Mouse (Mus musculus): ENCODE results near the gene Gm28308.

Gm28308 gene

DNA sequence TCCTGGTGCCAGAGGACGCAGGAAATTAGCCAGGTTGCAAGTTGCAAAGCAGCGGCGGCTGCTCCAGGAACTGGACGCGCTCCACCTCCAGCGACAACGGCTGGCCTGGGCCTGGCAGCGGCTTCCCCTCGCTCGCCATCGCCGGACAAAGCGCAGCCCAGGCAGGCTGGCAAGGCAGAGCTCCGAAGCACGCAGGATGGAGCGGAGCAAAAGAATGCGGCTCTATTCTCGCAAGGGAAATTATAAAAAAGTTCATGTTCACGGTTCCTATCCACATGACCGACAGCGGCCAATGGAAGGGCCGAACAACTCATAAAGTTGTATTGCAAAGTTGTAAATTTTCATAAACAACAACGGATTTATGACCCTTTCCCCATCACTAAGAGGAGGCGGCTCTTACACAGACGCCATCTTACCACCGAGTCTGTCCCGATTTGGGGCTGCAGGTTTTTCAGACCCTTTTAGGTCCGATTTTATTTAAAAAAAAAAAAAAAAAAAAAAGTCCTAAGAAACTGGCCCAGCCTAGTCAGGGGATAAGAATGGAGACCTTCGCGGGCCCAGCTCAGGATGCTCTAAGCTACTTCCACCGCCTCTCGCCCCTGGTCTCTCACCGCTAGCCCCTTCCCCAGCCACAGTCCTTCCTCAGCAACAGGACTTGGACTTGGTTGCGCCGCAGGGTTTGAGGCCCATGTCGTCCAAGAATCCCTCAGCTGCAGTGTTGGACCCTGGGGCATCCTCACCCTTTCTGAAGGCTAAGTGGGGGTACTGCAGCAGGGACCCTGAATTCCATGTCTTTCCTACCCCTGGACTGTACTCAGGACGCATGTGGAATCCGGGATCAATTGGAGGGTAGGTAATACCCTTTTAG, at the start of gene Gm28308, which contains the start of gene Hoxa3:
Gm28308 (minus strand) TSS at position 221 of the 868 bp plus-strand sequence.
Hoxa3 (minus strand) TSS at position 218 of the 868 bp plus-strand sequence.
- no peak for DNase-seq

DNA sequence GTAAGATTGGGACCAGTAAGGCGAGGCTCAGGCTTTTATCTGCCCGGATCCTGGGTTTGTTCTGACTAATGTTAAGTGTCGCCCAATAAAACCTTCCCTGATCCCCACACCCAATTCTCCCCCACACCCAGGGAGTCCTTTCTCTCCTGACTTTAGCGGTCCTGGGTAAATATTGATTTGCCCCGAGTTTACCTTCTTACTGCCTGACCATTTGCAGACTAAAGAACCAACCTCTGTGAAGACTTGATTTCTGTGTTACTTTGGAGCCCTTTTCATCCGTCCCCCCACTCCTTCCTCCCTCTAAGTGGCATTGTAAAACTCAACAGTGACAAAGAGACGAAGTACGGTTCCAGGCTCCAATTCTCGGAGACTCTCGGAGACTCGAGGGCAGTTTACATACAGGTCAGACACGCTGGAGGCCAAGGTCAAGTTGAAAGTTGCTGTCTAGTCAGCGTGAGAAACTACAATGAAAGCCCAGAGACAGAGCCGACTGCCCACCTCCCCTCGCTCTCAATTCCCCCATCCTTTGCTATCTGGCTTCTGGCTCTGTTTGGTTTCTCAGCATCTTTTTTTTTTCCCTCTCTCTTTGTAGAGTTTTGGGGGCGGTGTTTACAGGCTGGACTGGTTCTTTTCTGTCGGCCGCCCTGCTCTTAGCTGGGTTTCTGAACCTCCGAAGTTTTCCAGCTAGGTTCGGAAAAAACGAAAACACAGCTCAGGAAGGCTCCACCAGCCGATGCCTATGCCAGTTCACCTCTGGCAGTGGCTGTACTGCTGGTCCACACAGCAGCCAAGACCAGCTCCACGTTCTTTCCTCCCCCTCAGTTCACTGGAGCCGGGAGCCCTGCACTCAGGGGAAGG, 49.6 kb upstream of the Gm28308 start:
- no peak for DNase-seq

DNA sequence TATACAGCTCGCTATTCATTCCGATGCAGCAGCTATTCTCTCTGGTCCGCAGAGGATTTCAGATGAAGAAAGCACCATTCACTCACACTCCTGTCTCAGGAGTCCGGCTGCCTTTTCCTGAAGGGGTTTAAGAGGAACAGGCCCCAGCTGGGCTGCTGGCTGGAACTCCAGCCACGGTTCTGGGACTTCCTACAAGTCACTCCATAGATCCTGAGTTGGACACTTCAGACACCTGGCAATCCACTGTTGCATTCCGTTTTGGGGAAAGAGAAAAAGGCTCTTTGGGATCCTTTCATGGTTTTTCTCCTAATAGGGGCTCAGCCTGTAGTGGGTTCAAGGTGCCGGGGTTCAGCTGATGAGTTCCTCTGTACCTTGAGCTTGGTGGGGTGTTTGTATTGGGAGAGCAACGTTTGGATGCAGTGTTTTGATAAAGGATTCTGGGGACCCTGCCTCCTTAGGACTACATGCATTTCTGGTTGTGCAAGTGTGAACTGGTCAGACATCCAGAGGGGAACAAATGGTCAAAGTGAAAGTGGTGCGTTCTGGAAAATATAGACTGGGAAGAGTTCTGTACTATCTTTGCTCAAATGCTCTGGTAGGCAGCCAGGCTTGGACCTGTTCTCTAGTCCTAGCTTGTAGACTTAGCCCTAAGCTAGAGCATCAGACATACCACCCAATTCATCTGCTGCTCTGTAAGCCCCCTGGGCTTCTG, 48.8 kb upstream of the Gm28308 start:
- DNase-seq = no peak

DNA sequence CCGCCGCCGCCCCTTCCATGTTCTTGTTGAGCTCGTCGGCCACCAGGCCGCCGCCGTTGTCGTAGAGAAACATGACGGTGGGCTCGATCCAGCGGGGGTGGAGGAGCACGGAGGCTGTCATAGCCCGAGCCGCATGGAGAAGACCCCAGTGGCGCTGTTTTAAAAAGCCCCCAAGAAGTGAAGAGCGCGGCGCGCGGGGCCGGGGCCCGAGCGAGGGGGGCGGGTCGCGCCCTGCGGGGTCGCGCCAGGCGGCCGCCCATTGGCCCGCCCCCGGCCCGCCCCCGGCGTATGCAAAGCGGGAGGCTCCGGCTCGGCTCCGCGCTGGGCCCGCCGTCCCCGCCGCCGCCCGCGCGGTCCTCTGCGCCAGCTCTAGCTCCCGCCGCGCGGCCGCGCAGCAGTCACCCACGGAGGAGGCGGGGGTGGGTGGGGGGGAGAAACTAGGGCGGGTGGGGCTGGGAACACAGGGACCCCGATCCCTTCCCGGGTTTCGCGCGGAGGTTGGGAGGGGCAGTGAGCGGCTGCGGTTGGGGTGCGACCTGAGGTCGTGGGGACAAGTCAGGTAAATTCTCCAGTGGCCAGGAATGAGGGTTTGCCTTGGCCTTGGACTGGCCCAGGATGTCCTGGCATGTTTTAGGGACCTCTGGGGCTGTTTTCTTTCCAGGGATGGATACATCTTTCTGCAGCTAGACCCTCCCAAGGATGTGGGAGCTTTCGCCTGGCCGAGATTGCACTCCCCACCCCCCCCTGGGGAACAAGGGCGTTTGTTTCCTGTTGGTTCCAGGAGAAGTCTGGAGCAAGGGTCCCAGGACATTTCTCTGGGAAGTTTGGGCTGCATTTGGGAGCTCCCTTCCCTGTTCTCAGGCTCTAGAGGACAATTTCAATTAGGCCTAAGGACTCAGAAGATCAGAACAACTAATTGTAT, 47.8 kb upstream of the Gm28308 start, which contains the start of gene Hoxa13:
Hoxa13 (minus strand) TSS at position 227 of the 922 bp plus-strand sequence.
- DNase-seq = no peak

DNA sequence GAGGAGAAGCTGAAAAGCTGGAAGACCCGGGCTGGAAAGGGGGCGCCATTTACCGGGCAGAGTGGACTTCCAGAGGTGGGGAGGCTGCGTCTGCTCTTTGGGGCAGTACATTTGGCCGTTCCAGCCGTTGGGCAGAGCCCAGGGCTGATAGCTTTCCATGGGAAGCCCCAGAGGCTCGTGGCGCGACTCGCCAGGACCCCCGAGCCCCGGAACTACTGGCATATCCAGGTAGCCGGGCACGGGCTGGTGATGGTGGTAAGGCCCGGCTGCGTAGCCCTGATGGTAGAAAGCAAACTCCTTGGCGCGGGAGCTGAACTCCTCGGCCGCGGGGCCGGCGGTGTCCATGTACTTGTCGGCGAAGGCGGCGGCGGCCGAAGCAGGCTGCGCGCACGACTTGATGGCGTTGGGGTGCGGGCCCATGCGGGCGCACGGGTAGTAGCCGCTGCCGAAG, 46.7 kb upstream of the Gm28308 start:
- no peak for DNase-seq

DNA sequence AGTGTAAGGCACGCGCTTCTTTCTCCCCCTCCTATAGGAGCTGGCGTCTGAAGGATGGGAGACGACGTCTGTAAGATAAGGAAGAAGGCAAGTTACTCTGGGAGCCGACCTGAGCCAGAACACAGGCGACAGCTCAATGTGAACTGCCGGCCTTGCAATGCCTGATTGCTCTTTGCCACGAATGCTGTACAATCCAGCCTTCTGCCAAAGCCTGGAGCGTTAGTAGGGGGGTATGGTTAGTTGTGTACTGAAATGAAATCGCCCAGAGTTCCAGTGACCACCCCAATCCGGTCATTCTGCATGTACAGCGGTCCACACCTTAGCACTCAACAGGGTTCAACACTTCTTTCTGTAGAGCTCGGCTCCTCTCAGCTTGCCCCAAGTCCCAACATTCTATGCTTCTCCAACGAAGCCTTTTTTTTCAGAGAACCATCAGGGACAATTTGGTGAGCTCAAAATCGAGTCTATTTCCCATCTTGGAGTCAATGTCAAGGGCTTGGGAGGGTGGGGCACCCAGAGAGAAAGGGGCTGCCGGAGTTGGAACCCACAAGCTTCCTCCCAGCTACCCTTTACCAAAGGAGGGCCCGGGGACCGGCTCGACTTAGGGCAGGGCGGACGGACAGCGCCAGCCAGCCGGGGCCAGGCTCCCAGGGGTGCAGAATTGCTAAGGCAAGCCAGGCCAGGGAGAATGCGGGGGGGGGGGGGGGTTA, 46.1 kb upstream of the Gm28308 start:
- no peak for DNase-seq

DNA sequence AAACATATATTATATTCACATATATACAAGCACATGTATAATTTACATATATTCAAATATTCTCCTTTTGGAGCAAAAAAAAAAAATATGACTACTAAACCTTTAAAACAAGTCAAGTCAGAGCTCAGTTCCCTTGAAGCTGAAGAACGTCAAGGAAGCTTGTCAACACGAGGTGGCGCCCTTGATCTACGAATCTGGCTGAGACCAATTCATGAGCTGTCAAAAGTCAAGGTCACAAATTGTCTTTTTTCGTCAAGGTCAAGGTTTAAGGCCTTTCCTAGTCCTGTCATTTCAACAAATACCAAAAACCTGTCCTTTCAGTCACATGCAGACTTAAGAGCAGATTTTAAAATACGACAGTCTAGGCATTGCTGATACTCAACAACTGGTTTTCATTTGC, 43.8 kb upstream of the Gm28308 start:
- peak; percentile 40 for DNase-seq

DNA sequence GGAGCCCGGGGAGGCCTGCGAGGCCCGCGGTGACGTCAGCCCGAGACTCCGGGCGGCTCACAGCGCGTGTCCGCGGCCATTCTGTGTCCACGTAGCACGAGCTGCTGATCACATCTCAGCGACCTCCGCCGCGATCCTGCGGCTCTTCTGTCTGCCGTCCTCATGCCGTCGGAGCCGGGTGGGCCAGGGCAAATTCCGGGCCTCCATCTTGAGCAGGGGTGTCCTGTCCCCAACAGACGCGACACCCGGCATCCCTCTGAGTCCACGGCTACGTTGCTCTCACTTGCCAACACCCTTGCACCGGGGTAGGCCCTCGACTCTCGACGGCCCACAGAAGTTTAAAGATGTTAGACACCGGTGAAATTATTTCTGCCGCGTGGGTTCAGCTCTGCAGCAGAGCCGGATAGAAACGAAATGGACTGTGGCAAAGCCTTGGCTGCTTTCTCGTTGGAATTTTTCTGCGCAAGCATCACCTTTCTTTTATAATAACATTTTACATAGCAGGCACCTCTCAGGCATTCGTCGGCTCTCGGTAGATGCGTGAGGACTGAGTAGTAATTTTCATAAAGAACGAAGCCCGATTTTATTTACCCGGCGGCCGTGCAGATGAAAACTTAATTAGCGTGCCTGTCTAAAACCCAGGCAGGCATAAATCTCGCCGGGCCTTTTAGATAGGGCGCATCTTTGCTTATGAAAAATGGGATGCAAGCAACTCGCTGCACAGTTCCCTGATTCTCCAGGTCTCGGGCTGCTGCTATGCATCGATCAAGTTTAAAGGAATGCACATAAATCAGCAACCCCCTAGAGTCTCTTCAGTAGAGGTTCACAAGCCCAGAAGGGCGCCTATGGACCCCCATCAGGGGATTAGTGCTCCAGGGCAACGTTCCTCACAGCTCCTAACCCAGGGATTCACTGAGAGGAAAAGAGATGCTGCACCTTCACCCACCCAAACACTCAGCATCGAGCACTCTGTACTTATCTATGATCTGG, 40.7 kb upstream of the Gm28308 start:
- no peak for DNase-seq

DNA sequence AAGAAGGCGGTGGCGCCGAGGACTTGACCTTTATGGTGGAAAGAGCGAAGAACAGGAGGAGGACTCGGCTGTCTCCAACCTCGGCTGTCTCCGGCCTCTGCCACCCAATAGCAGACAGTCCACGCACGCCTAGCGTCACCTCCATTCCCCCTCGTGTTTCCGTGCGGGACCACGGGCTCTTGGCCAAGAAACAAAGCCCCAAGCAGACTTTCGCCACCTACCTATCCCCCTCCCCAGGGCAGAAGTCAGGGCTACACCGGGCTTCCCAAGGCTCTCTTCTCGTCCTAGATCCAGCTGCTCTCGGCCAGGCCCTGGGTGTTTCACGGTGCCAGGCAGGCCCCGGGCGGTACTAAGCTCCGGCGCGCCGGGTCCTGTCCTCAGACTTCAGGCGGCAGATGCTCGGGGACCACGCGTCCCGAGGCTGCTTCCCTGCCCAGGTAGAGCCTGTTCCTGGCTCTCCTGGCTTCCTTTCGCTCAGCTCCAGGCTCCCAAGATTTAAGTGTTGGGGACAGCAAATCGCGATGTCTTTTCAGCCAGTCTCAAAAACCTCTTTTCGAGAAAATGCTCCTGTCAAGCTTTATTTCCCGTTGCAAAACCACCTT, 39.7 kb upstream of the Gm28308 start:
- DNase-seq = no peak

DNA sequence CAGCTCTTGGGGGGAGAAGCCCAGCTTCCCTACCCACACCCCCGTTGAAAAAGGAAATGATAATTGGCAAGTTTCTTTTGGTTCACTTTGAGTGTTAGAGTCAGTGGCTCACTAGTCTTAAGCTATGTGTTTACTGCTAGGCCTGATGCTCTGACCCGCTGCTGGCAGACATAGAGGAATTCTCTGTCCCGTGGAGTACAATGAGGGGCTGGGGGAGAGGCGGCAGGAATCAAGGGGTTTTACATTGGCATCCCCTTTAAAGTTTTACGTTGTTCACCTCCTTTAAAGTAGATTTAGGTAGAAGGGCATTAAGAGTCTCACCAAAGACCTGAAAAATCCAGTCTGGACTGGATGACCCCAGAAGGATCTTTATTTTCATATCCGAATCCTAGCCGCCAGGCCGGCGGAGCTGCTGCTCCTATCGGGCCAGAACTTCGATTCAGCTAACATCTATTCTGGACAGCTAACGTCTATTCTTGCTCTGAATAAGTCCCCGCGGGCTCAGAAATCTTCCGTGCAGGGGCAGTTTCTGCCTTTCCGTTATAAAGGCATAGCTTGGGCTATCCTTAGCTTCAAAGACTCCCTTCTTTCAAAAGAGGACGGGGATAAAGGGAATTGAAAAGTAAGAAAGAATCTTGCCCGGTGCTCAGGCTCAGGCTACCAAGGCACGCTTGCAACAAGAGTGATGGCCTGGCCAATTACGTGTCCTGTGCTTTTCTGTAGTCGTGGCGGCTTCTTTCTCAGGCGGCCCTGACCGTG, 39.1 kb upstream of the Gm28308 start:
- no peak for DNase-seq

DNA sequence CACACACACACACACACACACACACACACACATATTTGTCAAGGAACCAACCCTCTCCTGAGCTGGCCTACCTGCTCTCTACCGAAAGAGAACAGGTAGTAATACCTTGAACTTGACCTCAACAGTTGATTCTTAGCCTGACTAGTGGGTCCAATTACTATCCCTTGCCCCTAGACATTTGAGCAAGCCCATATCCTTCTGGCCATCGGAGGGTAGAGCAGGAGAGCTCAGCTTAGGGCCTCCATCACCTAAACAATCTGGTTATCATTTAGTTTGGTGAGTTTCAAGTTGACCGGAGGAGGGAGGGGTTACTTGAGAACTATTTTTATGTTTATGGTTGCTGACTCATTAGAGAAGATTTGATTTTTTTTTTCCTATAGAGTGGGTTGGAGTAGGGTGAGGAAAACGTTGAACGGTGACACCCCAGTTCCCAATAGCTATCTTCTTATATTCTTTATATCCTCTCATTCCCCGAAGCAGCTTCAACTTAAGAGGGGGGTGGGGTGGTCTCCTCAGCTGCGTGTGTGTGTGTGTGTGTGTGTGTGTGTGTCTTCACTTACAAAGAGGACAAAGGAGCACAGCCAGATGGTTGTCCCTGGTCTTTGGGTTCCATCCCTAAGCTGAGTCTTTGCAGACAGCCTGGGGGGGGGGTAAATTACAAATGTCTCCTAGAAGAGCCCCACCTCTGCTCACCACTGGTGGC, 38.2 kb upstream of the Gm28308 start:
- no peak for DNase-seq

DNA sequence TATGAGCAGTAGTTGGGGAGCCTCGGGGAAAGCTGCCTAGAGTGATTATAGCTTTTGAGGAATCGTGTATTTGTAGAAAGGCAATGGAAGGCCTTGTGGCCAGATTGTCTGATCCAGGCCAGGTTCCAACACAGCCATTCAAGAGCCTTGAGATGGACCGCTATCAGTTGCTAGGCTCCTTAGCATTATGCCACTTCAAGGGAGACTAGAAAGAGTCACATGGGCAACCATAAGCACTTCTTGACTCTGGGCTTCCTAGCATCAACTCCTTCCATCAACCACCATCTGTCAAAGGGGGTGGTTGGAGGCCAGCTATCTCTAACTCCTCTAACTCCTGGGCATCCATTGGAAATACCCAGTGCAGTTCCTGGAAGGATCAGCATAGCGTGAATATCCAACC, 36.7 kb upstream of the Gm28308 start:
- no peak for DNase-seq

DNA sequence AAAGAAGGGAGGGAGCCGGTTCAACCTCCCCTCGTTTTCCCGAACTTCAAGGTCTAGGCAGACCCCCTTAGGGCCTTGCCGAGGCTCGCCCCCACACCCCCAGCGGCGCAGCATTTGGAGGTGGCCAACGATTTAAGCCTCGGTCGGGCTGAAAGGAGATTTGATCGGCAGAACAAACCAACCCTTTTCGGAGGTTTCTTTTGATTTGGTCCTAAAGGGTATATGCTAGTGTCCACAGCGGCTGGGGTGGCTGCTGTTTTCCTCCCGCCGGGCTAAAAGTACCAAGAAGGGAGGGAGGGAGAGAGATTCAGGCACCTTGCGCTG, 36.2 kb upstream of the Gm28308 start:
- DNase-seq = no peak

DNA sequence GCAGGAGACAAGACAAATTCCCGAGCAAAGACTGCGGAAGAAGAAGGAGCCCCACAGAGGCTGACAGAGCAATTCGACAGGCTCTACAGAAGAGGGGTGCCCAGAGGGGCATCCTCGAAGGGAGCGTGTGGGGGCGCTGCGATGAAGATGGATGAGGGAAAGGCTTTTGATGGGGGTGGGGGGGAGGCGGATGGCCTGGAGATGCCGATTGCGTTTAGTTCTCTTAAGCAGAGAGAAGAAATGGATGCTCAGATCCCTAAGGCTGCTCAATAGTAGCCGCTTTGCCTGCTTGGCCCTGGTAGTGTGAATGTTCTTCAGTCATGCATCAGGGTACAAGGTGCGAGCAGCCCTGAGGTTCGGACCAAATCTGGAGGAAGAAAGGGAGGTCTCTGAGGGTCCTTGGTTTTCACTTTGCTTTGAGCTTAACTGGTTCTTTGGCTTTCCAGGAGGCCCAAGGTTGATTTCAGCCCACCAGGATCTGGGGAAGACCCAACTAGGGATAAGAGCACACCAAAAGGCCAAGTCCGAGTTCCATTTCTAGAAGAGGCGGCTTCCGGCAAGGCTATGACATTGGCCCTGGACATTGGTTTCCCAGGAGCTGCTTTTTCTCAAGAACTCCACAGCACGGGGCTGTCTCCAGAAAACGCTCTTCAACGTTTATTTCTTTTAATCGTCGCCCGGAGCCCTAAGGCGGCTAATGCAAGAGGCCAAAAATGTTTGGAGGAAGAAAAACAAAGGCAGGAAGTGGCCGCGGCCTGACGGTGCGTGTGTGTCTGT, 35.7 kb upstream of the Gm28308 start:
- no peak for DNase-seq

DNA sequence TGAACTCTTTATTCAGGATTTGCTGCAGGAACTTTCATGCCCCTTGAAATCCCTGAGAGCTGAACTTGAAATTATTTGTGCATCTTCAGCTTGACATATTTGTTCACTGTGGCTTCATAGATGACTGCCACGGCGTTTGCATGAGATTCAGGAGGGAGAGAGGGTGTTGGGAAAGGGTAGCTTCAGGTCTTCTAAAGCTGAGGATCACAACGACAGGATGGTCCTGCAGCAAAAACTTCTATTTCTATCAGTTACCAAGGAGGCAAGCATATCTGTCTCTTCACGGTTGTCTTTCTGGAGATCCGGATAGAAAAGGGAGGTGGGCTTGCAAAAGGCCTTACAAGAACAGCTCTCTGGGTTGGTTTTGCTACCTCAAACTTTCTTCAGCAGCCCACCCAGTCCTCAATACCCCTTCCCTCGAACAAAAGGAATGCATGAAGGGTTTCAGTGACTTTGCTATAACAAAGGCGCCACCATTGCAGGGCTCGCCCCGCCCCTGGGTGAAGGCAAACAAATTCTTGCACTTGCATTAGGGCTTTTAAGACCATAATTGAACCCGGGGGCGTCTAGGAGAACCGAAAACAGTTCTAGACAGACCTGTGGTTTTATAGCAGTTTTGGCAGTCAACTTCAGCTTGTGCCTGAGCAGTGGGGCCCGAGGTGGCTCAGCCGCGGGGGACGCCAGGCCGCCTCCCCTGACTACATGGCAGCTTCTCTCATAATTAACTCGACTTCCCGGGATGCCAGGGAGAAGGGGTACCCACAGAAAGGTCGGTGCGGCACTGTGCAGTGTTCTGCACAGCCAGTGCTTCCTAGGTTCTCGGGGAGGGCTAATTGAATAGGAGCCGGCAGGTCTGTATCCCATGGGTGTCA, 34.9 kb upstream of the Gm28308 start:
- DNase-seq = no peak

DNA sequence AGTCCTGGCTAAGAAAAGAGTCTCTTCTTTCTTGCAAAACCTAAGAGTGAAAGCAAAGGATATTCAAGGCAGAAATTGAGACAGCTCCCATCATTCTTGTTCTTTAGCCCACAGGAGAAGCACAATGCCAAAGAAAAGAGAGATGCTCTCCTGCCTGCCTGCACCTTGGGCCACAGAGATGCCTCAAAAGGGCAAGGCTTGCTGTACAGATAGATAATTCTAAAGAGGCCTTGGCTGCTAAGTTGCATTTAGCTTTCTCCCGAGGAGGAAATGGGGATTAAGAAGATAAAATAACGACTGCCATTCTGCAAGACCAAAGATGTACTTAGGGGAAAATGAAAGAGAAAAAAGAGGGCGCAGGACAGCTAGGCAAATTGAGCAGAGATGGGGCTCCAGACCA, 33.8 kb upstream of the Gm28308 start:
- no peak for DNase-seq
